Mouse (Mus musculus) lung, postnatal 4 days (tissue): ENCODE measurements around the gene Shisal1.

Experiments used
- DNase-seq, 2 experiments: peaks; one replicate each; pipeline ENCODE4 v3.0.0; 2021

The Shisal1 gene

GRCm38 (mm10) chr15:84446997-84447396, at the start of gene Shisal1:
TSS of gene Shisal1 (minus strand) at chr15:84447097.
- no peak for DNase-seq

- no peak for DNase-seq
Measured at GRCm38 (mm10) chr15:84490486-84490885, 43.6 kb upstream of the Shisal1 start.

GRCm38 (mm10) chr15:84484255-84484654, 37.4 kb upstream of the Shisal1 start:
- DNase-seq = no peak

GRCm38 (mm10) chr15:84483622-84484021, 36.7 kb upstream of the Shisal1 start:
- DNase-seq = no peak

GRCm38 (mm10) chr15:84481259-84481877, 34.5 kb upstream of the Shisal1 start:
- DNase-seq = no peak

- DNase-seq = peak in 1 of 2 experiments; percentile 41
Measured at GRCm38 (mm10) chr15:84469391-84469790, 22.5 kb upstream of the Shisal1 start.

- no peak for DNase-seq
Measured at GRCm38 (mm10) chr15:84467761-84468160, 20.9 kb upstream of the Shisal1 start.

- DNase-seq = peak; percentile 33 to 59
Measured at GRCm38 (mm10) chr15:84466458-84467267, 19.8 kb upstream of the Shisal1 start.

GRCm38 (mm10) chr15:84461429-84461828, 14.5 kb upstream of the Shisal1 start:
- no peak for DNase-seq

GRCm38 (mm10) chr15:84458983-84459382, 12.1 kb upstream of the Shisal1 start:
- DNase-seq = no peak

GRCm38 (mm10) chr15:84455286-84455685, 8.4 kb upstream of the Shisal1 start:
- DNase-seq = no peak

- no peak for DNase-seq
Measured at GRCm38 (mm10) chr15:84453091-84453490, 6.2 kb upstream of the Shisal1 start.

- peak; percentile 39 to 48 for DNase-seq
Measured at GRCm38 (mm10) chr15:84450441-84451183, 3.7 kb upstream of the Shisal1 start.

GRCm38 (mm10) chr15:84445812-84446716, 833 bp downstream of the Shisal1 start:
- DNase-seq = no peak

GRCm38 (mm10) chr15:84444181-84444580, 2.7 kb downstream of the Shisal1 start:
- DNase-seq = no peak

- DNase-seq = no peak
Measured at GRCm38 (mm10) chr15:84443631-84444030, 3.3 kb downstream of the Shisal1 start.

- no peak for DNase-seq
Measured at GRCm38 (mm10) chr15:84441682-84442315, 5.1 kb downstream of the Shisal1 start.

- DNase-seq = peak in 1 of 2 experiments; percentile 41
Measured at GRCm38 (mm10) chr15:84440820-84441219, 6.1 kb downstream of the Shisal1 start.

GRCm38 (mm10) chr15:84433586-84434185, 13.2 kb downstream of the Shisal1 start:
- no peak for DNase-seq

GRCm38 (mm10) chr15:84430482-84430881, 16.4 kb downstream of the Shisal1 start:
- DNase-seq = no peak

GRCm38 (mm10) chr15:84427624-84428023, 19.3 kb downstream of the Shisal1 start:
- DNase-seq = no peak
